Mouse (Mus musculus) testis, postnatal 14 days (tissue): ENCODE results near the gene Wfdc3.

Experiments used
- DNase-seq: peaks from one replicate; pipeline ENCODE4 v3.0.0; 2021; ENCODE audit warnings: low spot score

Gene Wfdc3

GRCm38 (mm10) chr2:164745843-164746479, at the start of gene Wfdc3, which contains the start of gene Dnttip1:
TSS of gene Wfdc3 (minus strand) at chr2:164745931.
TSS of gene Dnttip1 (plus strand) at chr2:164745983.
- DNase-seq: peak; percentile 92

DNA sequence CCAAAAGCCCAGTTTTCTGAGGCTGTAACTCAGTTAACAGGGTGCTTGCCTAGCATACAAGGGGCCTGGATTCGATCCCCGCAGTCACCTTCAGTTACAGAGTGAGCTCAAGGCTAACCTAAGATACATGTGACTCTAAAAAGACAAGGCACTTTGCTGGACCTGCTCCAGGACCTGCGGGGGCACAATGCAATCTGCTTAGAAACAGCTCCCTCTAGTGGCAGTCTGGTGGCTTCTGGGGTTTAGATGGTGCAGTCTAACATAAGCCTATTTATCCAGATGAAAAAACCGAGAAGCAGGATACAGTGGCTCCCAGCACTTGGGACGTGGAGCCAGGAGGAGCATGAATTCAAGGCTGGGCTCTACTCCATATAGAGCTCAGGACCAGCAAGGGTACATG, 48.6 kb upstream of the Wfdc3 start:
- peak; percentile 79 for DNase-seq

- no peak for DNase-seq
These were observed 48.0 kb upstream of the Wfdc3 start for GRCm38 (mm10) chr2:164793772-164794171.

DNA sequence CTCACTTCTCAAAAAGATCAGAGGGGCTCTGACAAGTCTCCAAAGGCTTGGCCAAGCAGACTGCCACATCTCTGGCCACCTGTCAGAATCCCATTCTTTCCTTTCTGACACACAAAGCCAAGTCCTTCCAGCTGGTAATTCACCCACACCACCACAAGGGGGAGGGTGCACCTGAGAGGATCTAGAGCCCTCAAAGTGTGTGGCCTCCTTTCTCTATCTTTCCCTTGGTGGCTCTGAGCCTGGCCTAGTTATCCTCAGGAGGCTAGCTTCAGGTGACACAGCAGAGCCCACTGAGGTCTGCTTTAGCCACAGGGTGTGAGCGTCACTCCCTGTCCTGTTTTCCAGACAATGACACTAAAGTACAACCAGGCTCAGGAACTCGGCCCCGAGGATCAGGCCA, 47.5 kb upstream of the Wfdc3 start:
- DNase-seq: peak; percentile 60

DNA sequence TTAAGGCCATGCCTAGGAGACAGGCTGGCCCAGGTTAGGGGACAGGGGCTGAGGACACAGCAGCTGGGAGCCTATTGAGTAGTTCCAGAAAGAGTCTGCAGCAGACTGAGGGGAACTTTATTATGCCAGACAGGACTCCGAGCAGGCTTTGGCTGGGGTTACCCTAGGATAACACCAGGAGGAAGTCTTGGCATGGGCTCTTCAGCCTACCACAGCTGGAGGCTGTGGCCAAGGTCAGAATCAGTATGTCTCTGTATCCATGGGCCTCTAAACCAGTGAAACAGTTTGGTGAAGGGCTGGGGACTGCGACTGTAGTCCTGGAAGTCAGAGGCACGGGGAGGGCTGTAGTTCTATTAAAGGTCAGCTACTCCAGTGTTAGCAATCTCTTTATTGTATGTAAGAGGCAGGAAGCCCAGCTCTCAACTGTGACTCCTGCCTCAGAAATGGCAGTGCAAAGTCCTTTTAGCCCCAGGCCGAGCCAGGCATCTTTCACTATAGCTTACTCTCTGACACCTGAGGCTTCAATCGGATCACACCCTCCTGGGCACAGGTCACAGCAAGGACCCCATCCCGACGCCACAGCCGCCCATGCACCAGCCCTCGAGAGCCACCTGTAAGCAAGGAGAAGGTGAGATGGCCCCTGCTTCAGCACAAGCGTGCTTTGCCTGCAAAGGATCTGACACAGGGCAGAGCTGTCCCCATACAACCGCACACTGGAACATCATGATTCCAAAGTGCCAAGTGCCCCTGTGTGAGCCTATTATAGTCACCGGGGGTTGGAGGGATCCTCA, 46.9 kb upstream of the Wfdc3 start:
- no peak for DNase-seq

- DNase-seq: no peak
These were observed 46.1 kb upstream of the Wfdc3 start for GRCm38 (mm10) chr2:164791841-164792261.

DNA sequence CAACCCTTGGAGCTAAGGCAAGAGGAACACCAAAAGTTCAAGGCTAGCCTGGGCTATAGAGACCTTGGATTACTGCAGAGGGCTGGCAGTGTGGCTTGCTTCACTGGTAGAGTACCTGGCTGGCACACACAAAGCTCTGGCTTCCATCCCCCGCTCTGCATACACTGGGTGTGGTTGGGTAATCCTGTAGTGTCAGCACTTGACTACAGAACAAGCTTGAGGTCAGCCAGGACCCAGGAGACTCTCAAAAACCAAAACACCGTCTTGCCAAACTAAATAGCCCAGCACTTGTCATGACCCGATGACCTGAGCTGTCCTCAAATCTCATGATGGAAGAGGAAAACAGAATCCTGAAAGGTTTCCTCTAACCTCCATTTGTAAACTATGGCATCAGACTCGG, 44.7 kb upstream of the Wfdc3 start:
- no peak for DNase-seq

DNA sequence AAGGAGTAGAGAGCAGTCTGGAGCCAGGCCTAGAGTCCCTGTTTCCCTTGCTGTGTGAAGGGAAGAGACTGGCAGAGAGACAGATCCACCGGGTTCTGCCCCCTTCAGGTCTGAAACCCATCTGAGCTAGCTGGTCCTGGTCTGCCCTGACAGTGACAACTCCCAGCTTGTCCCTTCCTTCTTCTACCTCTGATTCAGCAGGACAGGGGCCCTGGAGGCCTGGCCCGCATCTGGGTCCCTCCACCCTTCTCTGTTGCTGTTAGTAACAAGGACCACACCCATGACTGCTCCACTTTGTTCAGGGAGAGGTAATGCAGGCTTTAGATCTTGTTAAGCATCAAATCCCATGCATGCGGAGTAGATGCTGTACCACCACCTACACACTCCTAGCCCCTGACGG, 42.7 kb upstream of the Wfdc3 start:
- no peak for DNase-seq

DNA sequence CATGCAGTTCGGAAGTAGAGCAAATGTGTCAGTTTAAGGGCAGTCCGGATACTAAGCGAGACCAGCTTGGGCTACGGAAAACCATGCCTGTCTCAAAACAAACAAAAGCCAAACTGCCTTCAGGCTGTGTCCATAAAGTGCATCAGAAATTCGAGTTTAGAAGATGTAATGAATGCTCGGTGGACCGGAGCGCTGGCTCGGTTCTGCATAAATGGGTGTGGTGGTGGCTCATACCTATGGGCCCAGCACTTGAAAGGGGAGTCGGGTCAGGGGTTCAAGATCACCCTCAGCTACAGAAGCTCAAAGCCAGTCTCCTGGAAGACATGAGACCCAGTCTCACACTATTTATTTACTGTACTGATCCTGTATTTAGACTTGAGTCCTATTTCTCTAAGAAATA, 42.0 kb upstream of the Wfdc3 start:
- no peak for DNase-seq

DNA sequence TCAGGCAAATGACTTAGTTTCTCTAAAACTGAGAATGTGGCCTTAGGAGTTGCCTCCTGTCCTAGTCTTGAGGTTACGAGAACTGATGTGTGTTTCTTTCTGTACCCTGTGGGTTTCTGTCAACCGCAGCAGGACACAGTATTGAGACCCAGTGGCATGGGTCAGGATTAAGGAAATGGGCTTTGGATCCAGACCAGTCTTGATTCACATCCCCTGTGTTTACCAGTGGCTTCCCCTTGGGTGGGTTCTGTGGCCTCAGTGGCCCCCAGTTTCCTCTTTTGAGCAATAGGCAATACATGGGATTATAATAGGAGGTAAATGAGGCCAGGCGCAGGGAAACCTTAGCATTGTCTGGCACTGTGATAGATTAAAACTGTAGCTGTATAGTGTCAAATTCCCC, 41.3 kb upstream of the Wfdc3 start:
- DNase-seq: no peak

- no peak for DNase-seq
These were observed 40.7 kb upstream of the Wfdc3 start for GRCm38 (mm10) chr2:164786388-164786885.

GRCm38 (mm10) chr2:164785481-164786387, 40.0 kb upstream of the Wfdc3 start, which contains the start of gene Snx21:
TSS of gene Snx21 (plus strand) at chr2:164785823.
- peak; percentile 89 for DNase-seq

- no peak for DNase-seq
These were observed 39.2 kb upstream of the Wfdc3 start for GRCm38 (mm10) chr2:164784869-164785420.

DNA sequence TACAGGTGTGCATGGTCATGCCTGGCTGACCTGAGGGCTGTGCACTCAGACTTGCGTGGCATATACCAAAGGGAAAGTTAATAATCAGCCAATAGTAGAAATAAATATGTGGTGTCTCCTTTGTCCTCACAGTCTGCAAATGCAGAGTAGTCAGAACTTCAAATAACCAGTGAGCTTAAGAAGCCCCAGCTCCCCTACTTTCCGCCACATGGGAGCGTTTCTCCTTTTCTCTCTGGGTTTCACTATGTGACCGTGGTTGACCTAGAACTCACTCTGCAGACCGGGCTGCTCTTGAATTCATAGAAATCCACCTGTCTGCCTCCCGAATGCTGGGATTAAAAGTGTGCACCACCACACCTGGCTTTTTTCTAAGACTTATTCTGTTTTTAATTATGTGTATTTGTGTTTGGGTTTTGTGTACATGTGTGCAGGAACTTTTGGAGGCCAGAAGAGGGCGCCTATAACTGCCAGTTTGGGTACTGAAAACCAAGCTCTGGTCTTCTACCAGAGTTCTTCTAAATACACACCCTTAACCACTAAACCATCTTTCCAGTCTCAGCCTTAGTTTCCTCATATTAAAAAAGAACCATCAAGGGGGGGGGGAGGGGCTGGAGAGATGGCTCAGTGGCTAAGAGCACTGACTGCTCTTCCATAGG, 38.3 kb upstream of the Wfdc3 start:
- DNase-seq: no peak

GRCm38 (mm10) chr2:164781876-164782275, 36.1 kb upstream of the Wfdc3 start:
- no peak for DNase-seq

GRCm38 (mm10) chr2:164779481-164780086, 33.9 kb upstream of the Wfdc3 start, which contains the start of gene Tnnc2:
TSS of gene Tnnc2 (minus strand) at chr2:164779967.
- DNase-seq: no peak

DNA sequence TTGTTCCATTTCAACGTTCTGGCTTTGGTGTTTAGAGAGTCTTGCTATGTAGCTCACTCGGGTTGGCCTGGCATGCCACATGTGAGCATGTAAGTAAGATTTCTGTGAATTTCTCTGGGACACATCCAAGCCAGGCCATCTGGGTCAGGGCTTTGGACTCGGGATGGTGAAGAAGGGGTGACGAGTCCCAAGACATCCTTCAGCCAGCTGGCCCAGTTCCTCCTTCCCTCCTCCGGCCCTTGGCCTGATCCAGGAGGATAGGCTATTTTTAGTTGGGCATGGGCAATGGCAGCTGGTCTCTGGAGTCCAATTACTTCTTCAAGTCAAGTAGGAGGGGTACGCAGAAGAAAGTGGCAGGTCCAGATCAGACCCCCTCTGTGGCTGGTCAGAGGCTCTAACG, 33.1 kb upstream of the Wfdc3 start:
- no peak for DNase-seq

GRCm38 (mm10) chr2:164778015-164778287, 32.2 kb upstream of the Wfdc3 start:
- DNase-seq: no peak

DNA sequence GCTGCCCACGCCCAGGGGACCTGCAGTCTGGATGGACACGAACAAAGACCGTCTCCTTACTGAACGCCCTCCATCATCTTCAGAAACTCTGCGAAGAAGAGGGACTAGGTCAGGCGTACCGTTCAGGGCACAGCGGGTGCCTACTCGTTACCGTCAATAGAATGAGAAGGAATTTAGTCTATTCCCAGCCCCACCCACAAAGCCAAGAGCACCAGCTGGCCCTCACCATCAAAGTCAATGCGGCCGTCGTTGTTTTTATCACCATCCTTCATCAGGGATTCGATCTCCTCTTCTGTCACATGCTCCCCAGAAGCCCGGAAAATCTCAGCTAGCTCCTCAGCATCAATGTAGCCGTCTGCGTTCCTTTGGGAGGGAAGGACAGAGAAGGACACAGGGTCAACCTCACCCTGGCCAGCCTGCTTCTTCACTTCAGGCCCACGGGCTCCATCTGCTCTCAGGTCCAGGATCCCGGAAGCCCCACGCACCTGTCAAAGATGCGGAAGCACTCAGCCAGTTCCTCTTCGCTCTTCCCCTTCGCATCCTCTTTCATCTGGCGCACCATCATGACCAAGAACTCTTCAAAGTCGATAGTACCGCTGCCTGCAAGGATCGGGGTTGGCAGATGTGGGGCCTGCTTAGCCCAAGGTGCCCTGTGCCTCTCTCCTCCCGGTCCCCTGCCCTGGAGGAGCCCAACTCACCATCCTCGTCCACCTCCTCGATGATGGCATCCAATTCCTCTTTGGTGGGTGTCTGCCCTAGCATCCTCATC, 31.7 kb upstream of the Wfdc3 start:
- no peak for DNase-seq

- no peak for DNase-seq
These were observed 31.1 kb upstream of the Wfdc3 start for GRCm38 (mm10) chr2:164776801-164777200.
